Mouse (Mus musculus) lung, postnatal 0 days (tissue): Measurements from ENCODE around the gene Gm20388.

Experiments
- CTCF ChIP-seq: IDR thresholded peaks from 2 replicates; pipeline ENCODE4 v1.5.1; 2016; ENCODE audit warnings: antibody characterized with exemption, mild to moderate bottlenecking
- EP300 ChIP-seq: IDR thresholded peaks from 2 replicates; pipeline ENCODE4 v1.6.1; 2016; ENCODE audit warnings: antibody characterized with exemption, mild to moderate bottlenecking, control low read depth

- TF ChIP-seq CTCF, result no peak
- no peak for TF ChIP-seq EP300
Measured at GRCm38 (mm10) chr8:122309272-122309671, 2398.6 kb downstream of the Gm20388 start.
